Mouse (Mus musculus) intestine, embryonic 14.5 days (tissue): ENCODE results near the gene Guf1. TPM values are rescaled to one million over a fixed set of nuclear protein-coding genes. Genes with fewer than 3 reads are reported as not detected.

Experiments
- ATAC-seq: fragments of 200-750 bp; cut with Nextera tagmentation; replicated peaks from 2 replicates; pipeline ENCODE4 v1.8.0; 2017; ENCODE audit warnings: low read depth, moderate number of reproducible peaks, moderate TSS enrichment, moderate library complexity; ENCODE audit not compliant: low FRiP score, low TSS enrichment
- DNase-seq: peaks from one replicate; pipeline ENCODE4 v3.0.0-alpha.2; 2018; ENCODE audit warnings: low spot score
- H3K27ac ChIP-seq: fragments of 300-500 bp; sonication (generic); 2 replicates; pipeline ENCODE4 v1.5.1; 2014; ENCODE audit warnings: low read depth, mild to moderate bottlenecking, control low read depth
- H3K27me3 ChIP-seq: fragments of 300-500 bp; sonication (generic); replicated peaks from 2 replicates; pipeline ENCODE4 v1.6.1; 2014; ENCODE audit warnings: low read length, control low read depth; ENCODE audit not compliant: control insufficient read depth, insufficient read depth
- H3K36me3 ChIP-seq: fragments of 300-500 bp; sonication (generic); 2 replicates; pipeline ENCODE4 v1.6.1; 2014; ENCODE audit warnings: low read length, control low read depth; ENCODE audit not compliant: control insufficient read depth, insufficient read depth
- H3K4me1 ChIP-seq: fragments of 300-500 bp; sonication (generic); replicated peaks from 2 replicates; pipeline ENCODE4 v1.6.1; 2014; ENCODE audit warnings: low read length, control low read depth, mixed read lengths; ENCODE audit not compliant: control insufficient read depth, insufficient read depth
- H3K4me2 ChIP-seq: fragments of 300-500 bp; sonication (generic); 2 replicates; pipeline ENCODE4 v1.6.1; 2014; ENCODE audit warnings: low read length
- H3K4me3 ChIP-seq: fragments of 300-500 bp; sonication (generic); 2 replicates; pipeline ENCODE4 v1.5.1; 2014; ENCODE audit warnings: low read depth, low read length, control low read depth, mixed read lengths
- H3K9ac ChIP-seq: fragments of 300-500 bp; sonication (generic); 2 replicates; pipeline ENCODE4 v1.6.1; 2014; ENCODE audit warnings: mild to moderate bottlenecking, low read length
- H3K9me3 ChIP-seq: fragments of 300-500 bp; sonication (generic); 2 replicates; pipeline ENCODE4 v1.6.1; 2016; ENCODE audit warnings: low read length, control low read depth; ENCODE audit not compliant: control insufficient read depth
- WGBS: fragments of 180-500 bp; shearing (Covaris S2); extraction: QIAGEN DNeasy Blood & Tissue Kit; methylation state at CpG from one replicate; pipeline ENCODE4 v1.1.7; 2014; 5-methylcytosine and 5-hydroxymethylcytosine counted together
- polyA plus RNA-seq: library from polyadenylated mRNA; unstranded; fragments of >200 nt; fragmentation: Nextera tagmentation; extraction: Ambion mirVana; gene quantifications from 2 replicates; pipeline ENCODE4 v1.2.1, GENCODE M21; 2014

Guf1 gene
- 55.6 and 66.6 TPM in 2 replicates for polyA plus RNA-seq

- H3K4me2 ChIP-seq, result peak within 1 kb of the TSS; percentile 71
- H3K4me3 ChIP-seq, result peak within 1 kb of the TSS; percentile 95
- ATAC-seq, result peak; percentile 94
- 1% methylated on average over 71 of the region's 72 CpGs for WGBS
- peak; percentile 97 for DNase-seq
- H3K36me3 ChIP-seq, result peaks cover 26% of the 10 kb centered on the region
- peak within 1 kb of the TSS; percentile 82 for H3K27ac ChIP-seq
- H3K9me3 ChIP-seq, result no peaks in the 10 kb centered on the region
- peak within 1 kb of the TSS; percentile 91 for H3K9ac ChIP-seq
- no peaks in the 10 kb centered on the region for H3K27me3 ChIP-seq
- peaks cover 6% of the 10 kb centered on the region for H3K4me1 ChIP-seq
Measured at GRCm38 (mm10) chr5:69556628-69557403, at the start of gene Guf1. TSS of gene Guf1 (plus strand) at chr5:69556923.

GRCm38 (mm10) chr5:69507045-69507444 is 49.7 kb upstream of the Guf1 start:
- H3K36me3 ChIP-seq, result no peaks in the 10 kb centered on the region
- ATAC-seq (no peak), DNase-seq (no peak)
- no peaks in the 10 kb centered on the region for H3K4me1 ChIP-seq
- H3K9me3 ChIP-seq, result no peaks in the 10 kb centered on the region
- no peak overlapping the region for H3K4me3 ChIP-seq
- no peak overlapping the region for H3K9ac ChIP-seq
- no peak overlapping the region for H3K27ac ChIP-seq
- no peak overlapping the region for H3K4me2 ChIP-seq
- H3K27me3 ChIP-seq, result no peaks in the 10 kb centered on the region
- 77% methylated on average over 3 of the region's 3 CpGs for WGBS

GRCm38 (mm10) chr5:69511631-69512030 is 45.1 kb upstream of the Guf1 start:
- Histone ChIP-seq H3K4me1 (no peaks in the 10 kb centered on the region), H3K27me3 (no peaks in the 10 kb centered on the region), H3K4me2 (no peak overlapping the region), H3K4me3 (no peak overlapping the region), H3K36me3 (no peaks in the 10 kb centered on the region), H3K9ac (no peak overlapping the region), H3K27ac (no peak overlapping the region), H3K9me3 (no peaks in the 10 kb centered on the region)
- ATAC-seq, result no peak
- WGBS, result 44% methylated on average over 3 of the region's 3 CpGs
- no peak for DNase-seq

- Histone ChIP-seq H3K4me3 (no peak overlapping the region), H3K27ac (no peak overlapping the region), H3K36me3 (no peaks in the 10 kb centered on the region), H3K4me1 (no peaks in the 10 kb centered on the region), H3K27me3 (no peaks in the 10 kb centered on the region), H3K9ac (no peak overlapping the region), H3K9me3 (no peaks in the 10 kb centered on the region), H3K4me2 (no peak overlapping the region)
- 50% methylated on average over 4 of the region's 4 CpGs for WGBS
- ATAC-seq (no peak), DNase-seq (no peak)
Measured at GRCm38 (mm10) chr5:69512203-69512602, 44.5 kb upstream of the Guf1 start.

- H3K4me3 ChIP-seq, result no peak overlapping the region
- H3K27me3 ChIP-seq, result no peaks in the 10 kb centered on the region
- H3K4me1 ChIP-seq, result no peaks in the 10 kb centered on the region
- no peaks in the 10 kb centered on the region for H3K9me3 ChIP-seq
- H3K27ac ChIP-seq, result no peak overlapping the region
- H3K36me3 ChIP-seq, result no peaks in the 10 kb centered on the region
- H3K9ac ChIP-seq, result no peak overlapping the region
- no peak overlapping the region for H3K4me2 ChIP-seq
- WGBS, result 37% methylated on average over 7 of the region's 7 CpGs
- ATAC-seq (0 out of 2 replicates have a peak, but pooled peaks have one; percentile 50), DNase-seq (peak; percentile 74)
Measured at GRCm38 (mm10) chr5:69520661-69521278, 36.0 kb upstream of the Guf1 start.

- 66% methylated on average over 5 of the region's 5 CpGs for WGBS
- H3K4me3 ChIP-seq, result no peak overlapping the region
- DNase-seq (no peak), ATAC-seq (no peak)
- no peaks in the 10 kb centered on the region for H3K9me3 ChIP-seq
- no peak overlapping the region for H3K9ac ChIP-seq
- H3K27ac ChIP-seq, result no peak overlapping the region
- no peaks in the 10 kb centered on the region for H3K27me3 ChIP-seq
- no peak overlapping the region for H3K4me2 ChIP-seq
- H3K36me3 ChIP-seq, result no peaks in the 10 kb centered on the region
- H3K4me1 ChIP-seq, result no peaks in the 10 kb centered on the region
Measured at GRCm38 (mm10) chr5:69522064-69522463, 34.7 kb upstream of the Guf1 start.

GRCm38 (mm10) chr5:69523944-69524343 is 32.8 kb upstream of the Guf1 start:
- H3K4me1 ChIP-seq, result no peaks in the 10 kb centered on the region
- no peak for DNase-seq
- ATAC-seq, result no peak
- H3K36me3 ChIP-seq, result no peaks in the 10 kb centered on the region
- H3K27me3 ChIP-seq, result no peaks in the 10 kb centered on the region
- no peak overlapping the region for H3K9ac ChIP-seq
- H3K27ac ChIP-seq, result no peak overlapping the region
- H3K4me3 ChIP-seq, result no peak overlapping the region
- H3K9me3 ChIP-seq, result no peaks in the 10 kb centered on the region
- no peak overlapping the region for H3K4me2 ChIP-seq

GRCm38 (mm10) chr5:69541680-69542079 is 15.0 kb upstream of the Guf1 start:
- H3K4me1 ChIP-seq, result no peaks in the 10 kb centered on the region
- DNase-seq, result no peak
- no peak for ATAC-seq
- no peaks in the 10 kb centered on the region for H3K27me3 ChIP-seq
- H3K4me2 ChIP-seq, result no peak overlapping the region
- H3K9me3 ChIP-seq, result no peaks in the 10 kb centered on the region
- no peaks in the 10 kb centered on the region for H3K36me3 ChIP-seq
- no peak overlapping the region for H3K4me3 ChIP-seq
- no peak overlapping the region for H3K27ac ChIP-seq
- no peak overlapping the region for H3K9ac ChIP-seq
- 89% methylated on average over 1 of the region's 1 CpGs for WGBS

- DNase-seq (no peak), ATAC-seq (no peak)
- no peaks in the 10 kb centered on the region for H3K9me3 ChIP-seq
- no peak within 1 kb of the TSS for H3K4me2 ChIP-seq
- H3K4me3 ChIP-seq, result no peak within 1 kb of the TSS
- H3K27me3 ChIP-seq, result no peaks in the 10 kb centered on the region
- 74% methylated on average over 4 of the region's 4 CpGs for WGBS
- no peak within 1 kb of the TSS for H3K9ac ChIP-seq
- H3K27ac ChIP-seq, result no peak within 1 kb of the TSS
- H3K4me1 ChIP-seq, result no peaks in the 10 kb centered on the region
- no peaks in the 10 kb centered on the region for H3K36me3 ChIP-seq
Measured at GRCm38 (mm10) chr5:69542489-69542888, 14.2 kb upstream of the Guf1 start, which contains the start of gene Yipf7. TSS of gene Yipf7 (minus strand) at chr5:69542648.
